In the genomic region with DNA sequence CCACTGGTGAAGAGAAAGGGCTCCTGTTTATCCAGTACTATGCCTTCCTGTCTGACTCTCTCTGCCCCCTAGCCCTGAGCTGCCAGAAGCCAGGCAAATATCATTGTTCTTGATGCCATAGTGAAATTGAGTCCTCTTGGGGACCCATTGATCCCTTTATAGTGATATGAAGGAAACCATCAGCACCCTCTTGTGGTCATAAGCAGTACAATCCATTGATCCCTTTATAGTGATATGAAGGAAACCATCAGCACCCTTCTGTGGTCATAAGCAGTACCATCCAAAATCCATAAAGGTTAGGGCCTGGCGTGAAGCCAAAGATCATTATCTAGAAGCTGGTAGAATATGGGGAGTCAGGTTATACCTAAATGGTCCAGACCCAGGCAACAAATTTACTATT, we compare ENCODE assay signal across 8 mouse cellular contexts. TPM values are rescaled to one million over a fixed set of nuclear protein-coding genes. Genes with fewer than 3 reads are reported as not detected.
DNase-seq lines count a peak whose midpoint lies in the region; ATAC-seq lines count a peak whose summit lies in the region.

No protein-coding gene starts in this region.

- DNase-seq in adrenal gland, adult (ENCODE audit: inconsistent age in 2 of 2, low spot score in 1 of 2): peak; percentile 27 to 85
- DNase-seq in adrenal gland, postnatal 4 days (ENCODE audit: low spot score in 2 of 2): no peak
- peak; percentile 70 for DNase-seq in A20 (ENCODE audit: low read depth, low spot score)
- DNase-seq in layer of hippocampus, adult 9-10 months (ENCODE audit: low spot score): peak; percentile 73
- DNase-seq in lung, postnatal 25 days (ENCODE audit: low spot score): peak; percentile 78
- DNase-seq in spleen, adult 12 weeks (ENCODE audit: low spot score): peak; percentile 14

- peak; percentile 99 for ATAC-seq in common myeloid progenitor, adult 5-6 weeks (replicated peaks; ENCODE audit: low read depth, poor library complexity, severe bottlenecking)
- peak; percentile 84 to 86 for ATAC-seq in hematopoietic stem cell, adult 5-6 weeks (replicated peaks in 1 of 2; ENCODE audit: insufficient read depth in 1 of 2, low FRiP score in 2 of 2, low TSS enrichment in 1 of 2, low read depth in 1 of 2, poor library complexity in 2 of 2, severe bottlenecking in 2 of 2)

RNA-seq across cellular contexts. Expression of gene Klrb1f, which starts 21.3 kb away (rescaled TPM):
- not detected for total RNA-seq in adrenal gland, postnatal 4 days (2021)
- 11.3 and 20.6 TPM in 2 replicates for total RNA-seq in common myeloid progenitor, adult 5-6 weeks (2017)
- 0.15 and 8.1 TPM in 2 replicates for total RNA-seq in hematopoietic stem cell, adult 5-6 weeks (2017)

RNA-seq across cellular contexts. Expression of gene Clec2e, which starts 33.7 kb away (rescaled TPM):
- total RNA-seq in adrenal gland, postnatal 4 days (2021): under 1 TPM in 1 of 2 experiments, not detected in 1; 0.14 TPM
- total RNA-seq in common myeloid progenitor, adult 5-6 weeks (2017): not detected in 2 replicates
- total RNA-seq in hematopoietic stem cell, adult 5-6 weeks (2017): not detected in 2 replicates

Comparison
In these comparisons a context has a peak if more than half of its experiments do, and no peak if none do; other contexts are left out.
1. DNase-seq: peak in adrenal gland, adult (2 of 2), A20 (single experiment), layer of hippocampus, adult 9-10 months (single experiment), lung, postnatal 25 days (single experiment) and spleen, adult 12 weeks (single experiment); none in adrenal gland, postnatal 4 days (0 of 2).